Mouse (Mus musculus): ENCODE measurements around the gene Spen.

GRCm38 (mm10) chr4:141478794-141479193 is 59.6 kb downstream of the Spen start:
- TF ChIP-seq CTCF (IDR thresholded peaks at IDR 0.05; ENCODE audit: insufficient read depth, low read length) (no peak), POLR2A (IDR thresholded peaks at IDR 0.05; ENCODE audit: borderline replicate concordance, extremely low read depth, low read depth, low read length) (no peak)

Data from lung, adult 2 months (tissue).